Mouse (Mus musculus): Measurements from ENCODE around the gene Prkx.

Prkx gene

GRCm38 (mm10) chrX:77796238-77796835, at the start of gene Prkx:
Gene Prkx, minus strand, starts transcription at chrX:77796278.
- peak; percentile 57 for DNase-seq (ENCODE audit: low read depth, low spot score)

- no peak for DNase-seq (ENCODE audit: low read depth, low spot score)
Measured at GRCm38 (mm10) chrX:77812031-77812430, 16.0 kb upstream of the Prkx start.

GRCm38 (mm10) chrX:77810608-77811206, 14.6 kb upstream of the Prkx start:
- DNase-seq (ENCODE audit: low read depth, low spot score) = peak; percentile 78

- peak; percentile 62 for DNase-seq (ENCODE audit: low read depth, low spot score)
Measured at GRCm38 (mm10) chrX:77808602-77809001, 12.5 kb upstream of the Prkx start.

GRCm38 (mm10) chrX:77802293-77802692, 6.2 kb upstream of the Prkx start:
- no peak for DNase-seq (ENCODE audit: low read depth, low spot score)

GRCm38 (mm10) chrX:77801543-77801942, 5.5 kb upstream of the Prkx start:
- DNase-seq (ENCODE audit: low read depth, low spot score) = no peak

- DNase-seq (ENCODE audit: low read depth, low spot score) = no peak
Measured at GRCm38 (mm10) chrX:77799554-77799953, 3.5 kb upstream of the Prkx start.

GRCm38 (mm10) chrX:77797801-77798200, 1.7 kb upstream of the Prkx start:
- DNase-seq (ENCODE audit: low read depth, low spot score) = no peak

- DNase-seq (ENCODE audit: low read depth, low spot score) = peak; percentile 4
Measured at GRCm38 (mm10) chrX:77796916-77797315, 838 bp upstream of the Prkx start.

- peak; percentile 82 for DNase-seq (ENCODE audit: low read depth, low spot score)
Measured at GRCm38 (mm10) chrX:77795858-77796174, 262 bp downstream of the Prkx start.

GRCm38 (mm10) chrX:77794962-77795857, 868 bp downstream of the Prkx start:
- peak; percentile 21 for DNase-seq (ENCODE audit: low read depth, low spot score)

GRCm38 (mm10) chrX:77788675-77789074, 7.4 kb downstream of the Prkx start:
- DNase-seq (ENCODE audit: low read depth, low spot score) = no peak

- DNase-seq (ENCODE audit: low read depth, low spot score) = peak; percentile 52
Measured at GRCm38 (mm10) chrX:77786354-77786753, 9.7 kb downstream of the Prkx start.

- peak; percentile 18 for DNase-seq (ENCODE audit: low read depth, low spot score)
Measured at GRCm38 (mm10) chrX:77777822-77778221, 18.3 kb downstream of the Prkx start.

- peak; percentile 49 for DNase-seq (ENCODE audit: low read depth, low spot score)
Measured at GRCm38 (mm10) chrX:77765153-77765552, 30.9 kb downstream of the Prkx start.

- peak; percentile 65 for DNase-seq (ENCODE audit: low read depth, low spot score)
Measured at GRCm38 (mm10) chrX:77744260-77744659, 51.8 kb downstream of the Prkx start.

GRCm38 (mm10) chrX:77741383-77741782, 54.7 kb downstream of the Prkx start:
- peak; percentile 77 for DNase-seq (ENCODE audit: low read depth, low spot score)

GRCm38 (mm10) chrX:77733930-77734536, 62.0 kb downstream of the Prkx start:
- peak; percentile 70 for DNase-seq (ENCODE audit: low read depth, low spot score)

- peak; percentile 65 for DNase-seq (ENCODE audit: low read depth, low spot score)
Measured at GRCm38 (mm10) chrX:77720298-77720697, 75.8 kb downstream of the Prkx start.

Data from 3T3-L1 (cell line).